Mouse (Mus musculus) gastrocnemius, postnatal 14 days (tissue): ENCODE results near the gene Npsr1. TPM values are rescaled to one million over a fixed set of nuclear protein-coding genes. Genes with fewer than 3 reads are reported as not detected.

Experiments used
- DNase-seq: peaks from one replicate; pipeline ENCODE4 v3.0.0; 2021; ENCODE audit warnings: mixed read lengths
- intact Hi-C: fragments of 180-260 bp; cut with DNase I; formaldehyde crosslinking; loops from one replicate; pipeline ENCODE4 v1.15.1; 2025; ENCODE audit warnings: low total_unique reads
- total RNA-seq, 2 experiments: library from RNA; stranded (reverse); gene quantifications; 2 replicates each; pipeline ENCODE4 v1.2.3; 2021

The Npsr1 gene
- total RNA-seq, 2 experiments from 2014 or later, result not detected

DNA sequence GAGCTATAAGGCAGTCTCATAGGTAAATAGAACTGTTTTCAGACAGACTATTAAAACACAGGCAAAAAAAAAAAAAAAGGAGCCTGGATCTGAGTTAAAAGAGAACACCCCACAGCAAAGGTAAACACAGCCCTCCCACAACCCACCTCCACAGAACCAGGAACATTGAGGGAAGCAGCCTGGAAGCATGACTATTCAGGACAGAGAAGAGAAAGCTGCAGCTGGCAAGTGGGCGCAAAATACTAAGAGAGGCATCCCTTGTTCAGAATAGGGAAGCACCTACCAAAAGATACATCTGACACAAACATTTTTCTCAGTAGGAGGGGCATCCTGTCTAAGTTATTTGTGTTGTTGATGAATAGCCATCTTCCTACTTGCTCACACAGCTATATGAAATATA is 113.8 kb downstream of the Npsr1 start:
- intact Hi-C loops, result no loop called here

DNA sequence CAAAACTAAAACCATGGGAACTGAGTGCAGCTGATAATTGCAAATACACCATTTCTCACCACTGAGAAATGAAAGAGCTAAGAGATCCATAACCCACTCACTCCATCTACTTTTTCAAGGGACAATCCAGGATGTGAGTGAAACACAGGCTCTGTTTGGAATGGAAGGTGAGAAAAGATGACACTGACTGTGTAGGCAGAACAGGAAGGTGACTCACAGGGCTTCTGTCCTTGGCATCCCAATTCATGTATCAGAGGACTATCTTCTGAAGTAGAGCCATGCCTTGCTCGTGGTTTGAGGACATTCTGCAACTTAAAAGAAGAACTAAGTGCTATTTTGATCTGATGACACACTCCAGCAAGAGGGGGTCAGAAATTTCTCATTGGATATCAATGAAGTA is 119.9 kb downstream of the Npsr1 start:
- intact Hi-C loops, result no loop called here
- DNase-seq, result no peak

More for the DNA sequence above, 113.8 kb downstream of the Npsr1 start:
- no peak for DNase-seq

DNA sequence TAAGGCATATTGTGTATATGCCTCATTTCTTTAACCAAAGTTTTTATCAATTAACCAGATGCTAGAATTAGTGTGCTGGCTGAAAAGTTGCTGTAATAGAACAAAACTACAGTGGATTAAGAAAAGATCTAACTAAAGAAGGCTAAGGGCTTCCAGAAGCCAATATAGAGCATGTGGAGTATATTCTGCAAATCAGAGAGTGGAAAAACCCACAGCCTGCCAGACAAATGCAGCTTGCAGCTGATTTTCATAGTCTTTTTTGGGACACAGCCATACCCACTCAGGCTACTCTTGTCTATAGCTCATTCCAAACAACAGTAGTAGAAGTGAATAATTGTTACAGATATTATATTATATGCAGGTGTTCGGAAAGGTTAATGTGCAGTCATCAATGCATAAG is 138.7 kb downstream of the Npsr1 start:
- no peak for DNase-seq
- intact Hi-C loops, result no loop called here

DNA sequence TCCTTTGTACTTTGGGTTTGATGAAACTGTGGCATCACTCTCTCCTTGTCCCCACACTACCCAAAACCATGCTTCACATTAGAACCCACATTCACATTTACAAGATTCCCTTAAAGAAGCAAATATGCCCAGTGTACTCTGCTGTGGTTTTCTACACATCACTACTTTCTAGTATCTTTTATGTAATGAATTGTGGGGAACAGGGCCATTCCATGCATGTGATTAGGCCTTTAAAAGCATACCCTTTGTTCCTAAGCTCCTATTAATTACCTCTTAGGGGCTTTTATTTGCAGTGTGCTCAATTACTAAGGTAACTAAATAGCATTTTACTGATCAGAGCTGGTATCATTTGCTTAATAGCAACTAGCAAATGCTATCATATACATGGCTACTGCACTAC is 149.8 kb downstream of the Npsr1 start:
- DNase-seq, result no peak
- intact Hi-C loops, result no loop called here

DNA sequence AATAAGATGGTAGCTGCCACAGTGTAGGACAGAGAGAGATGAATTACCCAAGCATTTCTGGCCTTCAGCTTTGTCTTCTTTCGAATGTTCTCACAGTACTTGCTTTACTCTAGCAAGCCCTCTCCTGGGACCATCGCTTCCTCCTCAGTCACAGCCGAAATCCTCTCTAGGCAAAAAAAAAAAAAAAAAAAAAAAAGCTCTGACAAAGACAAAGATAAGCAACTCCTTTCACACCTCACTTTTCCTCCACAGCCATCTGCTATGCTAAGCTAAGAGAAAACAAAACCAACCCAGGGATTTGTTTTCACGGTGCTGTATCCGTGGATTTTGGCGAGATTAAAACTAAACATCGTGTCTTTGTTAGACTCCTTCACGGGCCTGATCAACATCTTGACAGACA is 156.4 kb downstream of the Npsr1 start:
- no peak for DNase-seq

DNA sequence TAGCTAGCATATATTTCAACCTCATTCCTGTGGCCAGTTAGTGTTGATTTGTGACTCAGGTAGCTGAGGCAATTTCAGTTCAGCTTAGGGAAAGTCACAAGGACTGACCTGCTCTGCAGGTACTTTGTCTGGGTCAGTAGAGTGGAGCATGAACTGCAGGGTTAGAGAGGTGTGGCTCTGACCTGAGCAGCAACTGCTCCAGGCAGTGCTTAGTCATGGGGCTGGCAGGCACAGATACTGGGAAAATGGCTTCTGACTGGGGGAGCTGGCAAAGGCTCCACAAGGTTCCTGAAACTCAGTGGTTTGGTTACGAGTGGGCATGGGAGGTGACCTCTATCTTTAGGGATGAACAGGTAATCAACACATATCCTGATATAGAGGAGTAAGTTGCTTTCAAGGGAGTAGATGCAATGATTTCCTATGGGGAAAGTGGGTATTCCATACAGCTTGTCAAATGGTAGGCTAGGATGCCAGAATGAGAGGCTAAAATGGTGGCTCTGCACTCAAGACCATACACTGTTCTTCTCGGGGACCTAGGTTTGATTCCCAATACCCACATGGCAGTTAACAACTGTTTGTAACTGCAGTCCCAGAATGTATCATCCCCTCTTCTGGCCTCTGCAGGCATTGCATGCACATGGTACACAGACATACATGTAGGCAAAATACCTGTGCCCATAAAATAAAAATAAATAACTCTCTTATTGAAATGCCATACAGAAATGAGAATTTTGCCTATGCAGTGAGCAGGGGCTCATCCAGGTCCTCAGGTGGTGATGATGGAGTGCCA is 182.9 kb downstream of the Npsr1 start:
- no peak for DNase-seq

More for the DNA sequence above, 156.4 kb downstream of the Npsr1 start:
- intact Hi-C loops, result no loop called here

DNA sequence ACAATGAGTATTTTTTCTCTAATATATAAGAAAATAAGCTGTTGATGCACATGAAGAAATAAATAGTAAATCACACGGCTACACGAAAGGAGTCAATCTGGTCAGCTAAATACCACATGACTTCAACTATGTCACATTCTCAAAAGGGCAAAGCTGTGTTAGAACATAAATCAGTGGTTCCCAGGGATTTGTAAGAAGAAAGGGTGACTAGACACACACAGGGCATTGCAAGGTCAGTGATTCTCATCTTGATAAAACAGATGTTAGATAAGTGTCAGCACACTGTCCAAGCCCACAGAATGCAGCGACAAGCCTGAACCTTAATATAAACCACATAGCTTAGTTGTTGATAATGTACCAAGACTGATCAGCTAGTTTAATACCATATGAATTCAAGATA is 184.8 kb downstream of the Npsr1 start:
- no peak for DNase-seq
- intact Hi-C loops, result no loop called here

More for the DNA sequence above, 182.9 kb downstream of the Npsr1 start:
- intact Hi-C loops, result no loop called here

DNA sequence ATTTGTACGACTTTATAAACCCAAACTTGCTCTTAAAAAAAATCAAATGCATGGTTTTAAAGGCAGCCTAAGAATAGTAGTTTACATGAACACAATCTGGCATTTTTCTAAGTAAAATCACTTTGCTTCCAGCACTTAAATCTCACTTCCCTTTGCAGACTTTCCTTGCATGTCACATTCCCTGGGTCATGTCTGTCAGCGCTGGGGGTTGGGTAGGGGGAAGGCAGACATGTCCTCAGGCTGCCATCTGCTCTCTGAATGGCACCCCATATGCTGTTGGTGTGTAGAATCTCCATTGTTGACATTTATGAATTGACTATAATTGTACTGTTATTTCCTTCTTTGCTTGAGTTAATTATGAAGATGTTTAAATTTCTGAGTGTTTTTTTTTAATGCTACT is 185.3 kb downstream of the Npsr1 start:
- no peak for DNase-seq

DNA sequence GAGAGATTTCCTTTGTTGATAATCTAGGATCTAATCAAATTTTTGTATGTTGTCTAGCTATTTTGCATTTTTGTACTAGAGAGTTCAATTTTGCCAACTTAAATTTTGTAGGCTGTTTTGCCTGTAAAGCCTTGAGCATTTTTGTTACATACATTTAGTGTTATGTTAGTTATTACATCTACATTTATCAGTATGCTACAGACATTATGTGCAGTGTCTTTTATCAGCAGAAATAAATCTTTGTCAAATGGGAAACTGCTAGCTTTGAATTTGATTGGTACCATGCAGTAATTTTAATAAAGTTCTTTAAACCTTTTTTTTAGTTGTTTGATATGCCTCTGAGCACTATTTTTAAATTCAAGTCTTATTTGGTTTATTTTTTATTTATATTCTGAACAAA is 185.7 kb downstream of the Npsr1 start:
- DNase-seq, result no peak
- intact Hi-C loops, result no loop called here

More for the DNA sequence above, 185.3 kb downstream of the Npsr1 start:
- intact Hi-C loops, result no loop called here

DNA sequence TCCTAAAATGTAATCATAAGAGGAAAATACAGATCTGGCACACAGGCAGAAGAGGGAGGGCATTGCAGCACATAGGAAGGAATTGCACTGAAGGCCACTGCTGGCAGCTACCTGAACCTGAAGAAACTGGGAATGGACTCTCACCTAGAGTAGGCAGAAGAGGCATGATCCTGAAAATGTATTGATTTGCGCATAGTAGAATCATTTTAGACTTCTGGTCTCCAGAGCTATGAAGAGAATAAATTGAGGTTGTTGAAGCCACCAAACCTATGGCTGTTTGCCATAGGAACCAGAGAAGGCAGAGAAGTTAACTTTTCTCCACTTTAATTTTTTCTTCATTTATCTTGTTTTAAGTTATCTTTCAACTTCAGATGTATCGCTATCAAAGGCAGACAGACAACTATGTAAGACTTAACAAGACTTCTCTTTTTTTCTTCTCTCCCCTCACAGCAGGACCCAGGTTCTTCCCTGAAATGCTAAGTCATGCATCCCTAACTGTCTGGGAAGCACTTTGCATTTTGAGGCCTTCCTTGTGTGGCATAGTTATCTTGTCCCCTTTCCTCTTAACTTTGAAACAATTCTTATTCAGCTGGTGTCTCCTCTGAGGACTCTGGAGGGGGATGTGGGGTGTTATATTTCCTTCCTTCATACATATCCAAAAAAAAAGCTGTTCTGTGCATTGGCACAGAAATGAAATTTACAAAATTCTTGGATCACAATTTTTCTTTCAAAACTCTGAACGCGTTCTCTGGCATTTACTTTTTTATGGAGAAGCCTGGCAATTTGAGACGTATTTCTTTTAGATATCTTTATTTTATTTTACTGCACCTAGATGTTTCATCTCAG is 186.7 kb downstream of the Npsr1 start:
- intact Hi-C loops, result no loop called here
- DNase-seq, result no peak

DNA sequence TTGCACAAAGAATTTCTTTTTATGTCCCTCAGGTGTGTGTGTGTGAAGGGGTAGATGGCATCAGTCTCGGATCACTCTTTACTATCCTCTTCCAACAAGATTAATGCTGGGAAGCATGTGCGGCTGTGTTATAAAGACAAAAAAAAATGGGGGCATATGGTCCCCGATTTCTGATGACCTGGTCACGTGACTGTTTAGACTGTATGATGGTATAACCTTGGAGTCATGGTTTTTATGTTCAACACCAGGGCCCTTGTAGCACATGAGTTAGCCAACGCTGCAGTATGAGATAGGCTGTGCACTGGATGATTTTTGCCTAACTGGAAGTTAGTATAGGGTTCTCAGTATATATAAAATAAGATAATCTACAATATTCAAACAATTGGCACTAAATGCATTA is 187.6 kb downstream of the Npsr1 start:
- DNase-seq, result no peak
- intact Hi-C loops, result no loop called here

DNA sequence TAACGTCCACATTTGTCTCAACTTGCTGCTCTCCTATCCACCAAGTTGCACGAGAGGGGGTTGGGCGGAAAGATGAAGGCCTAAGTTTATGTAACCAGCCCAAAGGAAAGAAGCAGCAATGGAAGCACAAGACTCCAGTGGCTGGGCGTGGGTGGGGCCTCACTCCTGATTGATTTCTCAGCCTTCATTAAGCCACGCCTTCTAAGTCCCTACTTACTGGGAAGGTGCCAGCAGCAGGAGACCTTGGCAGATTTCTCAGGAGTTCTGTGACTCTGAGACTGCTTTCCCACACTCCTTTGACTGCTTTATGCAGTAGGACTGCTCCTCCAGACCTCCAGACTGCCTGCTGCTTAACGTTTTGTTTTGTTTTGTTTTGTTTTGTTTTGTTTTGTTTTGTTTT is 193.6 kb downstream of the Npsr1 start:
- DNase-seq, result no peak
- intact Hi-C loops, result no loop called here

DNA sequence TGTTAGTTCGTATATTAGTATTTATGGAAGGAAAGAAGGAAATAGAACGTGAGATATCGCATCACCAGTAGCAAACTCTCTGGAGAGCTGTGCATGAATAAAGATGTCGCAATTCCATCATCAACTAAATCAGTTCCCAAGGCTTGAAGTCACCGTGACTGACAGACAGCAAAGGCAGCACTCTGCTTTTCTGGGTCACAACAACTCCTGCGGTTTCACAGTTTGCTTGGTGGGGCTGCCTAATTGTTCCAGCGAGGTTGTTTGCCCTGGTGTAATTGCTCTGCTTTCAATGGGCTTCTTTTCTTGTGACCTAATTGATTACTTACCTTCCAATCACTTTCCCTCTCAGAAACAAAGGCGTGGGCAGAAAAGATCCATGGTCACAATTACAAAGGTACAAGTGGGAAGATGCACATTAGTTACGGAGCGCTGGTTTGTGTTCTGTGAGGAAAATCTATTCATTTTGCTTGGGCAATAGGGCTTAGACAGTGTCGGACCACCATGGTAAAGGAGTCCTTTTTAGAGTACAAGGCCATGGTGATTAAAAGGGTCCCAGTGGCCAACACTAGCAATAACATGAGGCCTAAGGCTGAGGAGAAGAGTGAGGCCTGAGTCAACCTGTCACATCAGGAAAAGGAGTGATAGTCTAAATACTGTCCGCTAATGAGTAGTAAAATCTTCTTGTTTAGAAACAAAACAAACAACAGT is 195.6 kb downstream of the Npsr1 start:
- intact Hi-C loops, result no loop called here
- no peak for DNase-seq

DNA sequence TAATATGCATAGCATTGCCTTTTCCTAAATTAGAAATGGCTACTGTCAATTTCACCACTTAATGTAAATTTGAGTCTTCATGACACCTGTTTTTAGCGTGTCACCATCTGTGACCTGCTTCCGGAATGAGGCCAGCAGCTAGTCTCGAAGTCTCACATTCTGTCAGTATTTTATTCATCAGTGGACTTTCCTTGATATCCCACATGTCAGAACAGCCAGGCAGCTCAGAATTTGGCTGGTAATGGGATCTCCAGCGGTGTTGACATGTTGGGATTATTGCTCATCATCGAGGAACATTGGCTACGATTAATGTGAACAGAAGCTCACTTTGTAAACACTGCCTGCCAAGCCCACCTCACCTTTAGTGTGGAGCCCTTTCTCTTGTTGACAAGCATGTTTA is 205.1 kb downstream of the Npsr1 start:
- DNase-seq, result no peak
- intact Hi-C loops, result no loop called here

DNA sequence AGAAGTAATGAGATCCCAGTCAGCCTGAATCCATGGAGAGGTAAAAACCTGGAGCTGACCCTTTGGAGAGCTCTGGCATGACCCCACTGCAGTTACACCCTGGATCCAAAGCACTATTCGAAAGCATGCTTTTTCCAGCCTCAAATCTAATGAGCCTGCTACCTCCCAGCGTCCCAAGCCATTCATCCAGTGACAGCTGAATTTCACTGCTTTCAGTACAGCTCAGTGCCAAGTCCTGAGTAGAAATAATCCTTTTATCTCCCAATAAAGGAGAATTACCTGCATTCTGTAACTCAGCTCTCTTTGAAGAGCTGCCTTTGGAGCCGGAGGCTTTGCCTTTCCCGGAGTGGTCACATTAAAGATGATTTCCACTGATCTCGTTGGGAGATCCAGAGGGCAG is 209.2 kb downstream of the Npsr1 start:
- intact Hi-C loops, result no loop called here
- DNase-seq, result no peak

DNA sequence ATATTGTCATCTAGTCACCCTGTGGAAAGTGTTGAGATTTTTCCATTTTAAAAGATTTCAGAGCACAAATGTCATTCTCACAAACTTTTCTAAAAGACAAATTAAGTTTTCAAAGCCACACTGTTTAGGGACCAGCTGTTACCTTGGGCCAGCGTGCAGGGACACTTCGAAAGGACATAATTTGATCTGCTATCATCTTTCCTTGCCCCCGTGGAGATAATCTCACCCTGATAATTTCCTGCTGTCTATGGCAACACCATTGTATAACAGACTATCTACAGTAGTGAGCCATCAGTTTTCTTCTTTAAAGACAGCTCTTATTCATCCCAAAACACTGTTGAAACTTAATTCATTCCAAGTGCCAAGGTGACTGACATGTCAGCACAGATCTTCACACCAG is 209.6 kb downstream of the Npsr1 start:
- intact Hi-C loops, result no loop called here
- no peak for DNase-seq

DNA sequence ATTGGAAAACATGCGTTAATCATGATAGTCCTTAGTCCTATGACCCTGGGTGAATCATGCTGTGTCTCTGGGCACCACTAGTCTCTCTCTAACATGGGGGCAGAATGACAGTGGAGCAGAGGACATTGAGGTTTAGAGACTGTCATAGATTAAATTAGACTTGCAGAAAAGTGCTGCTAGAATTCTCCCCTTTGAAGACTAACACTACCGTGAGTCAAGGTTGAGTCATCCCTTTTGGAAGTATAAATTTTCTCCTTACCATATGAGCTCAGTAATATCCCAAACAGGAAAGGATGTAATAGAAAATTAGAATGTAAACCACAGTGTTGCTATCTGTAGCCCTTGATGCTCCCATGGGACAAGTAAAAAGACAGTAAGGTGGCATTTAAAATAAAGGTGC is 218.0 kb downstream of the Npsr1 start:
- intact Hi-C loops, result no loop called here
- no peak for DNase-seq

DNA sequence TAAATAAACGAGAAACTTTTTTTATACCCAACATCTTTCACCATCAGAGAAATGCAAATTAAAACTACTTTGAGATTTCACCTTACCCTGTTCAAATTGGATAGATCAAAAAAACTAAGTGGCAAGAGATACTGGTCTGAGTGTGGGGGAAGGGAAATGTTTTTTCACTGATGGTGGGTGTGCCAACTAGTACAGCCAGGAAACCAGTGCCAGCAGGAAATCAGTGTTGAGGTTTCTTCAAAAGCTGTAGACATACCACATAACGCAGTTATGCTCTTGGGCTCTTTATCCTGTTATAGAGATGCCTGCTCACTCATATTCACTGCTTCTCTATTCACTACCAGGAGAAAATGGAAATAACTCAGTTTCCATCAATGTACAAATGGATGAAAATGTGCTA is 233.9 kb downstream of the Npsr1 start:
- no peak for DNase-seq
- intact Hi-C loops, result no loop called here

DNA sequence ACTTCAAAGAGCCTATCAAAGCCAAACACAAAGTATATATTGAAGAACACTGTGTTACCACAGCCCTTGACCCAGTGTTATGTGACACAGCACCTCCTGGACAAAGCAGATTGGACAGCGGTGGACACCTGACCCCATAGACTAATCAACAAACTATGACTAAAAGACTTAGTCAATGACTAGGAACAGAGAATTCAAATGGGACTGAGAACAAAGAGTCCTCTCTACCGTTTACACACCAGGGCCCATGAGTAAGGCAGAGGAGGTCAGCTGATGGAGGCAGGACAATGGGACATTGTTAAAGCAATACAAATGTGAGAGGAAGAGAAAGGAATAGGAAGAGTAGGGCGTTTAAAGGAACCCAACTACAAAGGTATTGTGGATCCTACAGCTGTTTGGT is 243.5 kb downstream of the Npsr1 start:
- intact Hi-C loops, result no loop called here
- no peak for DNase-seq

DNA sequence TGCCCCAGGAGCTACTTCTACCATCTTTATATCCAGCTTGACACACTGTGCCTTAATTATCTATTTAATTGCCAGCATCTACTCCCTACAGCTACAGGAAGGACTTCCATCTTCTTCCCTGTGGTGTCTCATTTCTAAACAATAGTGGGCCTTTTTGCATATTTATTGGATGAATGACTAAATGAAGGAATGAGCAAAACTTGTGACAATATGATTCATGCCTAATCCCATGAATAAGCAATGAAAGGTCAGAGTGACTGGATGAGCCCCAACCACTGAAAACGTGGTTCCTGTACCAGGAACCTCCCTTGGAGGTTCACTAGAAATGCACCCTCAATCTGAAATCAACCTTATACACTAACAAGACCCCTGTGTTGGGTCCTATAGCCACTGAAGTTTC is 249.2 kb downstream of the Npsr1 start:
- intact Hi-C loops, result no loop called here

More for the DNA sequence above, 249.2 kb downstream of the Npsr1 start:
- no peak for DNase-seq
